Mouse (Mus musculus): ENCODE data around the gene Etfb. TPM values are rescaled to one million over a fixed set of nuclear protein-coding genes. Genes with fewer than 3 reads are reported as not detected.
A peak's percentile ranks its signal among the peaks of the same experiment; 100 is the strongest.

Gene Etfb
- polyA plus RNA-seq, 1 experiment: 2,383 TPM

- peak overlapping the region; percentile 63 for H3K4me3 ChIP-seq (ENCODE audit: insufficient read depth, low read depth, low read length)
- 0 out of 2 replicates have a peak overlapping the region, but pooled peaks have one; percentile 1 for H3K27ac ChIP-seq (replicated peaks; ENCODE audit: low read depth, low read length)
- H3K4me1 ChIP-seq (ENCODE audit: control insufficient read depth, insufficient read depth, insufficient read length, low read length): peaks cover 1% of the 10 kb centered on the region; the same call in 1 of the 2 replicates
These were observed 21.6 kb downstream of the Etfb start for GRCm38 (mm10) chr7:43465344-43466098.

DNA sequence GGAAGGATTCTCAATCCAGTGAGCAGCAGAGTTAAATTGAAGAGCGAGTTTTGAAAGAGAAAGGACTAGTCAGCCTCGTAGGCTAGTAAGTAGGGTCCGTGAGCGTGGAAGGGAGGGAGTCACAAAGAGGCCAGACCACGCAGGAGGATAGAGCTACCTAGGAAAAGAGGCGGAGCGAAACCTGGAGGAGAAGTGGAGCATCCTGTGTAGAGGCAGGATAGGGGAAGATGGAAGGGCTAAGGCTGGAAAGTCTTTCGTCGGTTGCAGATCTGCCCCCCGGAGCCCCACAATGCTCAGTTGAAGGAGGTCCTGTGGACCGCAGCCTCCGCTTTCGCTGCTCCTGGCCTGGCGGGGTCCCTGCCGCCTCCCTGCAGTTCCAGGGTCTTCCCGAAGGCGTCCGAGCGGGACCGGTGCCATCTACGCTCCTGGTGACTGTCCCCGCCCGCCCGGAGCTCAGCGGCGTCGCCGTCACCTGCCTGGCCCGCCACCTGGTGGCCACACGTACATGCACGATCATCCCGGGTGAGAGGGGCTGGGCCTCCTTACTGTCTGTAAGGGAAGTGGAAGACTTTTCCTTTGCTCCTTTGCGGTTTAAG is 22.3 kb downstream of the Etfb start:
- H3K4me3 ChIP-seq (ENCODE audit: insufficient read depth, low read depth, low read length): peak overlapping the region; percentile 63
- H3K27ac ChIP-seq (replicated peaks; ENCODE audit: low read depth, low read length): 0 out of 2 replicates have a peak overlapping the region, but pooled peaks have one; percentile 1
- no peaks in the 10 kb centered on the region for H3K4me1 ChIP-seq (ENCODE audit: control insufficient read depth, insufficient read depth, insufficient read length, low read length)

DNA sequence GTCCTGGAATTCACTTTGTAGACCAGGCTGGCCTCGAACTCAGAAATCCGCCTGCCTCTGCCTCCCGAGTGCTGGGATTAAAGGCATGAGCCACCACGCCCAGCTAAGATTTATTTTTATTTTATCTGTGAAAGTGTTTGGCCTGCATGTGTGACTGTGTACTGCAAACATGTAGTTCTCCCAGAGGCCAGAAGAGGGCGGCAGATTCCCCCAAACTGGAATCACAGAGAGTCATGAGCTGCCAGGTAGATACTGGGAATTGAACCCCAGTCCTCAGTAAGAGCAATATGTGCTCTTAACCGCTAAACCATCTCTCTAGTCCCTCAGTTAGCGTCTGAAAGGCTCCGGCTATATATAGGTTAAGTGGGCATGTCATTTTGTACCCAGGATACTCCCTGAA is 26.5 kb downstream of the Etfb start:
- Histone ChIP-seq H3K4me1 (ENCODE audit: control insufficient read depth, insufficient read depth, insufficient read length, low read length) (no peaks in the 10 kb centered on the region), H3K4me3 (ENCODE audit: insufficient read depth, low read depth, low read length) (no peak overlapping the region), H3K27ac (replicated peaks; ENCODE audit: low read depth, low read length) (no peak overlapping the region)

DNA sequence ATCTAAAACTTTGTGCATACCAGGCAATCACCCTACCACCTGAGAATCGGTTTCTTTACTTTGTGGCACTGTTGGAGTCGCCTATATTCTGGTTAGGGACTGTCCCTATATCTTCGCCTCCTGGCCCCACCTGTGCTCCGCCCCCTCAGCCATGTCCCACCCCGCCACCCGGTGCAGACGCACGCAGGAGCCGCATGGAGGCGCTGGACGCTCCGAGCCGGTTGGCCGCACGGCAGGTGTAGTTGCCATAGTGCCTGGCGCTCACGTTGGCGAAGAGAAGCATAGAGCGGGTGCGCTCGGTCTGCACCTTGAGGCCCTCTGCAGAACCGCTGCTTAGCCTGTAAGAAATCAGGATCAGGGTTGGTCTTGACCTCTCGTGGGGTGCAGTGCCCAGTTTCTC is 31.8 kb downstream of the Etfb start:
- Histone ChIP-seq H3K4me3 (ENCODE audit: insufficient read depth, low read depth, low read length) (no peak overlapping the region), H3K4me1 (ENCODE audit: control insufficient read depth, insufficient read depth, insufficient read length, low read length) (no peaks in the 10 kb centered on the region), H3K27ac (replicated peaks; ENCODE audit: low read depth, low read length) (no peak overlapping the region)

GRCm38 (mm10) chr7:43476376-43476775 is 32.5 kb downstream of the Etfb start:
- Histone ChIP-seq H3K4me3 (ENCODE audit: insufficient read depth, low read depth, low read length) (no peak overlapping the region), H3K4me1 (ENCODE audit: control insufficient read depth, insufficient read depth, insufficient read length, low read length) (no peaks in the 10 kb centered on the region)

GRCm38 (mm10) chr7:43481191-43481590 is 37.3 kb downstream of the Etfb start:
- Histone ChIP-seq H3K27ac (replicated peaks; ENCODE audit: low read depth, low read length) (no peak overlapping the region), H3K4me1 (ENCODE audit: control insufficient read depth, insufficient read depth, insufficient read length, low read length) (no peaks in the 10 kb centered on the region), H3K4me3 (ENCODE audit: insufficient read depth, low read depth, low read length) (no peak overlapping the region)

More at GRCm38 (mm10) chr7:43476376-43476775, 32.5 kb downstream of the Etfb start:
- no peak overlapping the region for H3K27ac ChIP-seq (replicated peaks; ENCODE audit: low read depth, low read length)

- Histone ChIP-seq H3K4me3 (ENCODE audit: insufficient read depth, low read depth, low read length) (no peak overlapping the region), H3K27ac (replicated peaks; ENCODE audit: low read depth, low read length) (no peak overlapping the region), H3K4me1 (ENCODE audit: control insufficient read depth, insufficient read depth, insufficient read length, low read length) (no peaks in the 10 kb centered on the region)
These were observed 38.3 kb downstream of the Etfb start for GRCm38 (mm10) chr7:43482090-43482716.

- no peak overlapping the region for H3K4me3 ChIP-seq (ENCODE audit: insufficient read depth, low read depth, low read length)
- no peaks in the 10 kb centered on the region for H3K4me1 ChIP-seq (ENCODE audit: control insufficient read depth, insufficient read depth, insufficient read length, low read length)
- no peak overlapping the region for H3K27ac ChIP-seq (replicated peaks; ENCODE audit: low read depth, low read length)
These were observed 39.4 kb downstream of the Etfb start for GRCm38 (mm10) chr7:43483236-43483635.

GRCm38 (mm10) chr7:43488646-43489045 is 44.8 kb downstream of the Etfb start:
- H3K27ac ChIP-seq (replicated peaks; ENCODE audit: low read depth, low read length): no peak overlapping the region
- no peaks in the 10 kb centered on the region; the same call in 1 of the 2 replicates for H3K4me1 ChIP-seq (ENCODE audit: control insufficient read depth, insufficient read depth, insufficient read length, low read length)
- no peak overlapping the region for H3K4me3 ChIP-seq (ENCODE audit: insufficient read depth, low read depth, low read length)

DNA sequence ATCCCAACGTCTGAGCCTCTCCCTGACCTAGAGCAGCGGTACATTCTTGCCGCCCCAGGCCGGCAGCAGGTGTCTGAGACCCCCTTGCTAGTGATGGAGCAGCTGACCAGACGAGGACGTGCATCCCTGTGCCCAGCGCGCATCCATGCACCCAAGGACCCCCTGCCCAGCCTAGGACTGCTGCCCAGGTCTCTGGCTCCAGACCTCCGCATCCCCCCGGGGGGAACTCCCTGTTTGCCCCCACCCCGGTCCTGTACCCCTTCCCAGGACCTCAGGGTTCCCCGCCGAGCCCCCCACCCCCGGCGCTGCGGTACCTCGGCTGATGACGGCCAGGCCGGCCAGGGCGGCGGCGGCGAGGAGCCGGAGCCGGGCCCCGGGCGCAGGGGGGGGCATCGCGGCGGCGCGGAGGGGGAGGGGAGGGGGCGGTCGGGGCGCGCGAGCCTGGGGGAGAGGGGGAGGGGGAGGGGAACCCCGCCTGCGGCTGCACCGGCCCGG is 45.8 kb downstream of the Etfb start, which contains the start of gene Iglon5:
TSS of gene Iglon5 (minus strand) at position 445 of the 495 bp plus-strand sequence.
- Histone ChIP-seq H3K4me3 (ENCODE audit: insufficient read depth, low read depth, low read length) (peak within 1 kb of the TSS; percentile 32; the same call in 1 of the 2 replicates), H3K4me1 (ENCODE audit: control insufficient read depth, insufficient read depth, insufficient read length, low read length) (no peaks in the 10 kb centered on the region; the same call in 1 of the 2 replicates), H3K27ac (replicated peaks; ENCODE audit: low read depth, low read length) (no peak within 1 kb of the TSS)

- Histone ChIP-seq H3K27ac (replicated peaks; ENCODE audit: low read depth, low read length) (no peak overlapping the region), H3K4me3 (ENCODE audit: insufficient read depth, low read depth, low read length) (0 out of 2 replicates have a peak overlapping the region, but pooled peaks have one; percentile 19)
These were observed 46.3 kb downstream of the Etfb start for GRCm38 (mm10) chr7:43490182-43490584.

DNA sequence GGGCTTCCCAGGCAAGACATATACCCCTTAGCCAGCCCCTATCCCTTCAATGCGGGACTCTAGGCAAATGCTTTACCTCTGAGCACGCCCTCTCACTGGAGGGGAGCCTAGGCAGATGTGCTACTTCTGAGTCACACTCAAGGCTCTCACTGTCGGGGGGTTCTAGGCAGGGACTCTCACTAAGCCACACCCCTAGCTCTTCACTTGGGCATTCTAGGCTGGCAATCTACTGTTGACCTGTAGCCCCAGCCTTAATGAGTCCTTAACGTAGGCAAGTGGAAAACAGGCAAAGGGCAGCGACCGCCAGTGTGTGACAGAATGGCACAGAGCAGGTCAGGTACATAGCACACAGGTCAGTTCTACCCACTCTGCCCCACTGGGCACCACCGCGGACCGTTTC is 47.0 kb downstream of the Etfb start:
- Histone ChIP-seq H3K27ac (replicated peaks; ENCODE audit: low read depth, low read length) (no peak overlapping the region), H3K4me3 (ENCODE audit: insufficient read depth, low read depth, low read length) (no peak overlapping the region), H3K4me1 (ENCODE audit: control insufficient read depth, insufficient read depth, insufficient read length, low read length) (no peaks in the 10 kb centered on the region; the same call in 1 of the 2 replicates)

More at GRCm38 (mm10) chr7:43490182-43490584, 46.3 kb downstream of the Etfb start:
- no peaks in the 10 kb centered on the region; the same call in 1 of the 2 replicates for H3K4me1 ChIP-seq (ENCODE audit: control insufficient read depth, insufficient read depth, insufficient read length, low read length)

GRCm38 (mm10) chr7:43495343-43496021 is 51.6 kb downstream of the Etfb start:
- Histone ChIP-seq H3K4me1 (ENCODE audit: control insufficient read depth, insufficient read depth, insufficient read length, low read length) (no peaks in the 10 kb centered on the region), H3K27ac (replicated peaks; ENCODE audit: low read depth, low read length) (no peak overlapping the region), H3K4me3 (ENCODE audit: insufficient read depth, low read depth, low read length) (no peak overlapping the region)

Data from brown adipose tissue, adult 24 weeks (tissue).